Mouse (Mus musculus): Measurements from ENCODE around the gene Gm973. TPM values are rescaled to one million over a fixed set of nuclear protein-coding genes. Genes with fewer than 3 reads are reported as not detected.
"Not testable (repeated sequence)": the region's sequence is repeated elsewhere in the genome, so short reads cannot be mapped to it uniquely, and the experiment has no call there.

Gene Gm973
- total RNA-seq, 2 experiments from 2014 or later, result 10.8 to 11.0 TPM

GRCm38 (mm10) chr1:59631986-59632659 is 116.1 kb downstream of the Gm973 start:
- DNase-seq, result no peak

GRCm38 (mm10) chr1:59633056-59633455 is 117.0 kb downstream of the Gm973 start:
- no peak for DNase-seq

GRCm38 (mm10) chr1:59636349-59636748 is 120.3 kb downstream of the Gm973 start:
- no peak for DNase-seq

- no peak for DNase-seq
These were observed 122.3 kb downstream of the Gm973 start for GRCm38 (mm10) chr1:59638371-59638770.

- no peak for DNase-seq
These were observed 126.4 kb downstream of the Gm973 start for GRCm38 (mm10) chr1:59642488-59642887.

GRCm38 (mm10) chr1:59646502-59646901 is 130.4 kb downstream of the Gm973 start:
- not testable (repeated sequence) for DNase-seq

- no peak for DNase-seq
These were observed 135.2 kb downstream of the Gm973 start for GRCm38 (mm10) chr1:59651201-59651819.

GRCm38 (mm10) chr1:59653243-59653911 is 137.3 kb downstream of the Gm973 start:
- no peak for DNase-seq

GRCm38 (mm10) chr1:59656244-59657171 is 140.4 kb downstream of the Gm973 start:
- DNase-seq, result no peak

GRCm38 (mm10) chr1:59663456-59664135 is 147.5 kb downstream of the Gm973 start:
- DNase-seq, result no peak

GRCm38 (mm10) chr1:59668871-59669270 is 152.8 kb downstream of the Gm973 start:
- DNase-seq, result no peak

- DNase-seq, result peak; percentile 22 to 26
These were observed 154.0 kb downstream of the Gm973 start for GRCm38 (mm10) chr1:59669962-59670630.

- peak; percentile 87 to 88 for DNase-seq
These were observed 154.6 kb downstream of the Gm973 start, which contains the start of gene Sumo1 for GRCm38 (mm10) chr1:59670641-59671168. Gene Sumo1 (minus strand): TSS chr1:59670834.

GRCm38 (mm10) chr1:59673661-59674060 is 157.6 kb downstream of the Gm973 start:
- no peak for DNase-seq

- DNase-seq, result peak; percentile 7 to 11
These were observed 168.1 kb downstream of the Gm973 start for GRCm38 (mm10) chr1:59683926-59684818.

- peak; percentile 85 to 89 for DNase-seq
These were observed 169.0 kb downstream of the Gm973 start, which contains the start of gene Nop58 for GRCm38 (mm10) chr1:59684819-59685755. Gene Nop58 (plus strand): TSS chr1:59684971.

Data from layer of hippocampus, postnatal 36 days (tissue).